Mouse (Mus musculus): Measurements from ENCODE around the gene Il21r.

- TF ChIP-seq POLR2A (IDR thresholded peaks at IDR 0.05; ENCODE audit: control insufficient read depth in 1 of 2, insufficient read depth in 1 of 2, low read depth in 1 of 2, low read length in 2 of 2, poor library complexity in 1 of 2) (no peak), TBP (IDR thresholded peaks at IDR 0.05; ENCODE audit: low read depth, low read length) (no peak), CTCF (IDR thresholded peaks at IDR 0.05 in 2 of 3, conservative IDR thresholded peaks at IDR 0.05 in 1 of 3; ENCODE audit: control insufficient read depth in 1 of 3, insufficient read depth in 1 of 3, low read depth in 2 of 3, low read length in 3 of 3, poor library complexity in 1 of 3, severe bottlenecking in 1 of 3) (no peak), POLR2AphosphoS5 (IDR thresholded peaks at IDR 0.05; ENCODE audit: borderline replicate concordance, low read depth, low read length) (no peak), MEF2A (IDR thresholded peaks at IDR 0.05; ENCODE audit: extremely low read depth, insufficient replicate concordance, low read depth, low read length, poor library complexity, severe bottlenecking) (no peak), EP300 (IDR thresholded peaks at IDR 0.05; ENCODE audit: low read depth in 1 of 2, low read length in 2 of 2) (no peak), GATA1 (IDR thresholded peaks at IDR 0.05; ENCODE audit: low read depth, low read length) (no peak), ZNF384 (IDR thresholded peaks at IDR 0.05; ENCODE audit: low read depth, low read length) (no peak), MYC (IDR thresholded peaks at IDR 0.05; ENCODE audit: low read depth, low read length) (no peak), ZKSCAN1 (IDR thresholded peaks at IDR 0.05; ENCODE audit: low read depth, low read length) (no peak)
These were observed 22.6 kb downstream of the Il21r start for GRCm38 (mm10) chr7:125625829-125626228.
